Mouse (Mus musculus) limb, embryonic 11.5 days (tissue): Measurements from ENCODE around the gene Gpr65. TPM values are rescaled to one million over a fixed set of nuclear protein-coding genes. Genes with fewer than 3 reads are reported as not detected.
"Not testable (repeated sequence)": the region's sequence is repeated elsewhere in the genome, so short reads cannot be mapped to it uniquely, and the experiment has no call there.

ENCODE experiments used
- ATAC-seq: fragments of 200-750 bp; cut with Nextera tagmentation; 2 replicates; pipeline ENCODE4 v1.8.0; 2017; ENCODE audit warnings: low read depth; ENCODE audit not compliant: insufficient number of reproducible peaks, low FRiP score, low TSS enrichment
- DNase-seq: peaks from one replicate; pipeline ENCODE4 v3.0.0-alpha.2; 2015; ENCODE audit warnings: low spot score
- H3K27ac ChIP-seq: fragments of 300-500 bp; sonication (generic); replicated peaks from 2 replicates; pipeline ENCODE4 v1.5.1; 2014; ENCODE audit warnings: low read depth, mild to moderate bottlenecking, low read length
- H3K27me3 ChIP-seq: fragments of 300-500 bp; sonication (generic); 2 replicates; pipeline ENCODE4 v1.6.1; 2014; ENCODE audit warnings: mild to moderate bottlenecking, low read length, mixed read lengths; ENCODE audit not compliant: control insufficient read depth, insufficient read depth
- H3K36me3 ChIP-seq: fragments of 300-500 bp; sonication (generic); 2 replicates; pipeline ENCODE4 v1.6.1; 2014; ENCODE audit warnings: mild to moderate bottlenecking, low read length, moderate library complexity, mixed read lengths; ENCODE audit not compliant: control insufficient read depth, insufficient read depth
- H3K4me1 ChIP-seq: fragments of 300-500 bp; sonication (generic); 2 replicates; pipeline ENCODE4 v1.6.1; 2014; ENCODE audit warnings: low read length, mixed read lengths; ENCODE audit not compliant: control insufficient read depth, insufficient read depth
- H3K4me2 ChIP-seq: fragments of 300-500 bp; sonication (generic); 2 replicates; pipeline ENCODE4 v1.6.1; 2014; ENCODE audit warnings: low read depth, mild to moderate bottlenecking, moderate library complexity; ENCODE audit not compliant: severe bottlenecking
- H3K4me3 ChIP-seq: fragments of 300-500 bp; sonication (generic); 2 replicates; pipeline ENCODE4 v1.5.1; 2014; ENCODE audit warnings: low read depth, low read length
- H3K9ac ChIP-seq: fragments of 300-500 bp; sonication (generic); 2 replicates; pipeline ENCODE4 v1.6.1; 2014; ENCODE audit warnings: mild to moderate bottlenecking, low read length
- H3K9me3 ChIP-seq: fragments of 300-500 bp; sonication (generic); 2 replicates; pipeline ENCODE4 v1.6.1; 2016; ENCODE audit warnings: low read length; ENCODE audit not compliant: control insufficient read depth
- WGBS: fragments of 180-500 bp; shearing (Covaris S2); extraction: QIAGEN DNeasy Blood & Tissue Kit; methylation state at CpG from one replicate; pipeline ENCODE4 v1.1.7; 2014; 5-methylcytosine and 5-hydroxymethylcytosine counted together
- polyA plus RNA-seq: library from polyadenylated mRNA; unstranded; fragments of >200 nt; fragmentation: Nextera tagmentation; extraction: Ambion mirVana; gene quantifications from 2 replicates; pipeline ENCODE4 v1.2.1, GENCODE M21; 2014

Gpr65 gene
- polyA plus RNA-seq, 1 experiment from 2014 or later, result 0.51 TPM

GRCm38 (mm10) chr12:98322426-98322825 is 54.0 kb downstream of the Gpr65 start:
- ATAC-seq (no peak), DNase-seq (no peak)
- 81% methylated on average over 4 of the region's 4 CpGs for WGBS
- Histone ChIP-seq H3K27ac (no peak overlapping the region), H3K9me3 (no peaks in the 10 kb centered on the region), H3K4me3 (no peak overlapping the region), H3K4me2 (no peak overlapping the region), H3K27me3 (no peaks in the 10 kb centered on the region), H3K9ac (no peak overlapping the region), H3K4me1 (no peaks in the 10 kb centered on the region), H3K36me3 (no peaks in the 10 kb centered on the region)

GRCm38 (mm10) chr12:98324170-98324569 is 55.7 kb downstream of the Gpr65 start:
- no CpG with 5 or more reads among the region's 1 CpGs for WGBS

More at GRCm38 (mm10) chr12:98324170-98324569, 55.7 kb downstream of the Gpr65 start:
- ATAC-seq, H3K27me3 ChIP-seq, H3K36me3 ChIP-seq, H3K9ac ChIP-seq, H3K4me3 ChIP-seq, DNase-seq, H3K4me1 ChIP-seq, H3K4me2 ChIP-seq, H3K9me3 ChIP-seq, H3K27ac ChIP-seq: not testable (repeated sequence)

Other genes with a start within 250 kb of the Gpr65 start
- 10.9 and 12.3 TPM in 2 replicates for gene Galc, start 9.2 kb upstream of the Gpr65 start, polyA plus RNA-seq